Mouse (Mus musculus) spleen, adult 2 months (tissue): ENCODE measurements around the gene Rmi2.

ENCODE experiments used
- CTCF ChIP-seq: fragments of 200-500 bp; IDR thresholded peaks from 2 replicates; pipeline ENCODE4 v1.5.1; 2011; ENCODE audit warnings: mild to moderate bottlenecking, inconsistent platforms; ENCODE audit not compliant: insufficient read depth, insufficient read length, insufficient replicate concordance; ENCODE audit errors: extremely low read depth
- POLR2A ChIP-seq: fragments of 200-500 bp; IDR thresholded peaks from 2 replicates; pipeline ENCODE4 v1.6.1; 2011; ENCODE audit warnings: low read depth, low read length, inconsistent platforms

GRCm38 (mm10) chr16:10867501-10867900, 32.6 kb downstream of the Rmi2 start:
- TF ChIP-seq CTCF (no peak), POLR2A (no peak)
